Mouse (Mus musculus) splenic B cell, adult 2 months (primary cell): Measurements from ENCODE around the gene Krt10.

Experiments used
- DNase-seq: peaks from one replicate; pipeline ENCODE4 v3.0.0-alpha.2; 2011; ENCODE audit warnings: low read depth, low spot score
- H3K27me3 ChIP-seq: 2 replicates; pipeline ENCODE4 v1.6.1; 2012; ENCODE audit warnings: mild to moderate bottlenecking, low read length, moderate library complexity, mixed read lengths; ENCODE audit not compliant: control insufficient read depth, poor library complexity, insufficient read depth, severe bottlenecking
- H3K36me3 ChIP-seq: 2 replicates; pipeline ENCODE4 v1.6.1; 2012; ENCODE audit warnings: mild to moderate bottlenecking, low read length, moderate library complexity, mixed read lengths; ENCODE audit not compliant: control insufficient read depth, poor library complexity, insufficient read depth, severe bottlenecking

The Krt10 gene

GRCm38 (mm10) chr11:99389264-99389663 is at the start of gene Krt10:
TSS of gene Krt10 (minus strand) at chr11:99389364.
- H3K27me3 ChIP-seq, result no peaks in the 10 kb centered on the region
- no peaks in the 10 kb centered on the region for H3K36me3 ChIP-seq
- no peak for DNase-seq

- Histone ChIP-seq H3K27me3 (no peaks in the 10 kb centered on the region), H3K36me3 (no peaks in the 10 kb centered on the region)
- DNase-seq, result no peak
These were observed 48.8 kb upstream of the Krt10 start, which contains the start of gene Krt20 for GRCm38 (mm10) chr11:99437972-99438371. TSS of gene Krt20 (minus strand) at chr11:99438150.

- DNase-seq, result no peak
- no peaks in the 10 kb centered on the region for H3K36me3 ChIP-seq
- no peaks in the 10 kb centered on the region for H3K27me3 ChIP-seq
These were observed 47.5 kb upstream of the Krt10 start for GRCm38 (mm10) chr11:99436625-99437024.

GRCm38 (mm10) chr11:99430670-99431069 is 41.5 kb upstream of the Krt10 start:
- peak; percentile 3 for DNase-seq
- Histone ChIP-seq H3K27me3 (no peaks in the 10 kb centered on the region), H3K36me3 (no peaks in the 10 kb centered on the region)

- no peaks in the 10 kb centered on the region for H3K36me3 ChIP-seq
- no peak for DNase-seq
- no peaks in the 10 kb centered on the region for H3K27me3 ChIP-seq
These were observed 33.0 kb upstream of the Krt10 start, which contains the start of gene Krt12 for GRCm38 (mm10) chr11:99422159-99422558. TSS of gene Krt12 (minus strand) at chr11:99422259.

- DNase-seq, result no peak
- Histone ChIP-seq H3K27me3 (no peaks in the 10 kb centered on the region), H3K36me3 (no peaks in the 10 kb centered on the region)
These were observed 31.4 kb upstream of the Krt10 start for GRCm38 (mm10) chr11:99420586-99420985.

- Histone ChIP-seq H3K27me3 (no peaks in the 10 kb centered on the region), H3K36me3 (no peaks in the 10 kb centered on the region)
- DNase-seq, result no peak
These were observed 28.7 kb upstream of the Krt10 start for GRCm38 (mm10) chr11:99417819-99418218.

- DNase-seq, result no peak
- H3K27me3 ChIP-seq, result no peaks in the 10 kb centered on the region
- H3K36me3 ChIP-seq, result no peaks in the 10 kb centered on the region
These were observed 27.7 kb upstream of the Krt10 start for GRCm38 (mm10) chr11:99416902-99417301.

GRCm38 (mm10) chr11:99414463-99415147 is 25.4 kb upstream of the Krt10 start:
- Histone ChIP-seq H3K27me3 (no peaks in the 10 kb centered on the region), H3K36me3 (no peaks in the 10 kb centered on the region)
- no peak for DNase-seq

GRCm38 (mm10) chr11:99413247-99413646 is 24.1 kb upstream of the Krt10 start:
- no peaks in the 10 kb centered on the region for H3K27me3 ChIP-seq
- no peaks in the 10 kb centered on the region for H3K36me3 ChIP-seq
- peak; percentile 37 for DNase-seq

- no peaks in the 10 kb centered on the region for H3K36me3 ChIP-seq
- DNase-seq, result no peak
These were observed 17.0 kb upstream of the Krt10 start for GRCm38 (mm10) chr11:99406186-99406585.

GRCm38 (mm10) chr11:99399956-99400549 is 10.9 kb upstream of the Krt10 start:
- Histone ChIP-seq H3K36me3 (no peaks in the 10 kb centered on the region), H3K27me3 (no peaks in the 10 kb centered on the region)
- no peak for DNase-seq

More at GRCm38 (mm10) chr11:99406186-99406585, 17.0 kb upstream of the Krt10 start:
- H3K27me3 ChIP-seq, result no peaks in the 10 kb centered on the region

GRCm38 (mm10) chr11:99398832-99399231 is 9.7 kb upstream of the Krt10 start:
- H3K27me3 ChIP-seq, result no peaks in the 10 kb centered on the region; the same call in 1 of the 2 replicates
- H3K36me3 ChIP-seq, result no peaks in the 10 kb centered on the region
- no peak for DNase-seq

GRCm38 (mm10) chr11:99398084-99398483 is 8.9 kb upstream of the Krt10 start:
- no peaks in the 10 kb centered on the region; the same call in 1 of the 2 replicates for H3K27me3 ChIP-seq
- DNase-seq, result no peak

GRCm38 (mm10) chr11:99396661-99397060 is 7.5 kb upstream of the Krt10 start:
- no peaks in the 10 kb centered on the region; the same call in 1 of the 2 replicates for H3K27me3 ChIP-seq
- no peaks in the 10 kb centered on the region for H3K36me3 ChIP-seq
- DNase-seq, result no peak

More at GRCm38 (mm10) chr11:99398084-99398483, 8.9 kb upstream of the Krt10 start:
- no peaks in the 10 kb centered on the region for H3K36me3 ChIP-seq
